ENCODE assay signal across 10 mouse cellular contexts in genomic region chr7:65410668-65411067, GRCm38 (mm10).
A peak's percentile ranks its signal among the peaks of the same experiment; 100 is the strongest.
DNase-seq lines count a peak whose midpoint lies in the region; ATAC-seq and TF ChIP-seq lines count a peak whose summit lies in the region.
"Had no signal": no experiment of that assay in that cellular context is flagged by ENCODE, and none has a peak within 500 bp of the region (broad histone marks: within the 10 kb centered on the region; RNA-seq: fewer than 3 reads in every experiment).

No protein-coding gene starts in this region.

- no peak for TF ChIP-seq EP300 in heart, postnatal 0 days (IDR thresholded peaks at IDR 0.05; ENCODE audit: low read depth)

- DNase-seq in heart, postnatal 0 days (ENCODE audit: low spot score), result no peak
- no peak for DNase-seq in heart, postnatal 25 days (ENCODE audit: low spot score)
- no peak for DNase-seq in lung, postnatal 14 days
- DNase-seq in cerebellum, adult 11-12 months, result no peak
- DNase-seq: cerebellum, adult 9-10 months had no signal

- H3K36me3 ChIP-seq in heart, postnatal 0 days (replicated peaks; ENCODE audit: control insufficient read depth, insufficient read depth, low read length), result no peaks in the 10 kb centered on the region
- H3K36me3 ChIP-seq in lung, embryonic 16.5 days (ENCODE audit: control insufficient read depth, insufficient read depth, low read length), result no peaks in the 10 kb centered on the region
- H3K36me3 ChIP-seq in forebrain, embryonic 16.5 days (ENCODE audit: control insufficient read depth, insufficient read depth), result no peaks in the 10 kb centered on the region
- H3K36me3 ChIP-seq: midbrain, embryonic 12.5 days had no signal

- H3K4me2 ChIP-seq in heart, postnatal 0 days (ENCODE audit: low read depth, low read length), result no peak overlapping the region
- no peak overlapping the region for H3K4me2 ChIP-seq in lung, embryonic 16.5 days (ENCODE audit: low read depth, low read length)
- no peak overlapping the region for H3K4me2 ChIP-seq in forebrain, embryonic 16.5 days (ENCODE audit: low read length)
- H3K4me2 ChIP-seq: midbrain, embryonic 12.5 days had no signal

- peak; percentile 28; the same call in 1 of the 2 replicates for ATAC-seq in heart, postnatal 0 days (ENCODE audit: insufficient read depth, low read depth)
- peak; percentile 41; the same call in 1 of the 2 replicates for ATAC-seq in lung, embryonic 16.5 days (ENCODE audit: low read depth)
- peak; percentile 94 for ATAC-seq in common myeloid progenitor, adult 5-6 weeks (replicated peaks; ENCODE audit: low read depth, poor library complexity, severe bottlenecking)
- 0 out of 2 replicates have a peak, but pooled peaks have one; percentile 21 for ATAC-seq in megakaryocyte, adult 5-6 weeks (ENCODE audit: poor library complexity, severe bottlenecking)
- no peak for ATAC-seq in forebrain, embryonic 16.5 days

- no peaks in the 10 kb centered on the region for H3K9me3 ChIP-seq in heart, postnatal 0 days (replicated peaks; ENCODE audit: control insufficient read depth, low read length)
- H3K9me3 ChIP-seq in lung, embryonic 16.5 days (ENCODE audit: control insufficient read depth, low read length), result no peaks in the 10 kb centered on the region
- H3K9me3 ChIP-seq in forebrain, embryonic 16.5 days (ENCODE audit: control insufficient read depth, low read length), result no peaks in the 10 kb centered on the region
- H3K9me3 ChIP-seq: midbrain, embryonic 12.5 days had no signal

- peaks cover 11% of the 10 kb centered on the region for H3K4me1 ChIP-seq in heart, postnatal 0 days (ENCODE audit: control insufficient read depth, insufficient read depth)
- peaks cover 14% of the 10 kb centered on the region for H3K4me1 ChIP-seq in lung, embryonic 16.5 days (replicated peaks; ENCODE audit: control insufficient read depth, insufficient read depth, low read length)
- no peaks in the 10 kb centered on the region for H3K4me1 ChIP-seq in forebrain, embryonic 16.5 days (replicated peaks; ENCODE audit: control insufficient read depth, insufficient read depth, low read length)
- H3K4me1 ChIP-seq: midbrain, embryonic 12.5 days had no signal

- intact Hi-C loops in heart, postnatal 25 days (cut with DNase I), result loop anchor here (5.0 kb wide), 1 partner anchor 38 kb away; no protein-coding TSS in a partner anchor

- 59% methylated on average over 7 of the region's 7 CpGs for WGBS in heart, postnatal 0 days
- 42% methylated on average over 7 of the region's 7 CpGs for WGBS in lung, embryonic 16.5 days
- WGBS in forebrain, embryonic 16.5 days, result 72% methylated on average over 7 of the region's 7 CpGs

- H3K27me3 ChIP-seq in heart, postnatal 0 days (ENCODE audit: control insufficient read depth, insufficient read depth, low read length), result no peaks in the 10 kb centered on the region
- H3K27me3 ChIP-seq in lung, embryonic 16.5 days (ENCODE audit: control insufficient read depth, insufficient read depth, low read depth, low read length), result no peaks in the 10 kb centered on the region
- H3K27me3 ChIP-seq in forebrain, embryonic 16.5 days (replicated peaks; ENCODE audit: control insufficient read depth, insufficient read depth, low read length), result no peaks in the 10 kb centered on the region
- H3K27me3 ChIP-seq: midbrain, embryonic 12.5 days had no signal

- no peak overlapping the region for H3K4me3 ChIP-seq in heart, postnatal 0 days (ENCODE audit: low read depth, low read length)
- no peak overlapping the region for H3K4me3 ChIP-seq in lung, embryonic 16.5 days (ENCODE audit: low read length)
- no peak overlapping the region for H3K4me3 ChIP-seq in forebrain, embryonic 16.5 days (replicated peaks; ENCODE audit: low read length)
- H3K4me3 ChIP-seq: midbrain, embryonic 12.5 days had no signal

- H3K27ac ChIP-seq in heart, postnatal 0 days (ENCODE audit: low read depth), result peak overlapping the region; percentile 31; the same call in 1 of the 2 replicates
- H3K27ac ChIP-seq in lung, embryonic 16.5 days (ENCODE audit: low read length), result no peak overlapping the region
- no peak overlapping the region for H3K27ac ChIP-seq in forebrain, embryonic 16.5 days (ENCODE audit: low read length)
- H3K27ac ChIP-seq: midbrain, embryonic 12.5 days had no signal

- no peak overlapping the region for H3K9ac ChIP-seq in heart, postnatal 0 days (replicated peaks; ENCODE audit: low read depth, low read length)
- H3K9ac ChIP-seq in lung, embryonic 16.5 days (ENCODE audit: low read length), result no peak overlapping the region
- H3K9ac ChIP-seq in forebrain, embryonic 16.5 days (replicated peaks; ENCODE audit: low read depth, low read length), result no peak overlapping the region
- H3K9ac ChIP-seq: midbrain, embryonic 12.5 days had no signal

- TF ChIP-seq CTCF in heart, postnatal 0 days (IDR thresholded peaks at IDR 0.05; ENCODE audit: low read depth), result no peak
